Mouse (Mus musculus): Measurements from ENCODE around the gene Odf2. TPM values are rescaled to one million over a fixed set of nuclear protein-coding genes. Genes with fewer than 3 reads are reported as not detected.

Odf2 gene
- polyA plus RNA-seq, 2 experiments: 23.5 to 29.6 TPM

DNA sequence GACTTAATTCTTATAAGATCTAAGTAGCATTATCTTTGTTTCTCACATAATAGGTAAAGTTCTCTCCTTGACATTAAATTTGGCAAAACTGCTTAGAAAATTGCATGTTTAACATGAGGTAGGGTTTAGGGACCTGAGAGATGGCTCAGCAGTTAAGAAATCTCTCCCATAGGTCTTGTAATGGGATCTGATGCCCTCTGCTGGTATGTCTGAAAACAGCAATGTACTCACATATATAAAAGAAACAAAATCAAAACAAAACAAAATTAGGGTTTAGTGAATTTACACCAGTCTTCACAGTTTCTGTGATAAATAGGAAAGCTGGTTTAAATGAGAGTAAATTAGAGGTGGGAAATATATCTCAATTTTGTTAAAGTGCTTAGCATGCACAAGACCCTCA, 88.3 kb downstream of the Odf2 start:
- Histone ChIP-seq H3K4me3 (ENCODE audit: insufficient read depth in 1 of 2, low read depth in 2 of 2, low read length in 2 of 2) (no peak overlapping the region), H3K9me3 (ENCODE audit: control insufficient read depth, low read length) (no peaks in the 10 kb centered on the region), H3K4me2 (ENCODE audit: low read depth) (no peak overlapping the region), H3K4me1 (replicated peaks; ENCODE audit: control insufficient read depth in 2 of 2, insufficient read depth in 2 of 2, low read length in 1 of 2) (peaks cover 3 to 4% of the 10 kb centered on the region in 2 experiments; a peak in 3 of 4 replicates), H3K9ac (replicated peaks) (no peak overlapping the region), H3K36me3 (replicated peaks; ENCODE audit: control insufficient read depth, insufficient read depth, low read depth) (no peaks in the 10 kb centered on the region), H3K27me3 (ENCODE audit: control insufficient read depth, insufficient read depth, low read length) (no peaks in the 10 kb centered on the region), H3K27ac (no peak overlapping the region)
- ATAC-seq (ENCODE audit: insufficient read depth): no peak
- DNase-seq (ENCODE audit: low read depth in 3 of 3, low spot score in 3 of 3): peak; percentile 9 to 19 (median 18)
- TF ChIP-seq EP300 (IDR thresholded peaks at IDR 0.05; ENCODE audit: low read depth) (no peak), CTCF (IDR thresholded peaks at IDR 0.05; ENCODE audit: low read depth) (peak; percentile 67)

DNA sequence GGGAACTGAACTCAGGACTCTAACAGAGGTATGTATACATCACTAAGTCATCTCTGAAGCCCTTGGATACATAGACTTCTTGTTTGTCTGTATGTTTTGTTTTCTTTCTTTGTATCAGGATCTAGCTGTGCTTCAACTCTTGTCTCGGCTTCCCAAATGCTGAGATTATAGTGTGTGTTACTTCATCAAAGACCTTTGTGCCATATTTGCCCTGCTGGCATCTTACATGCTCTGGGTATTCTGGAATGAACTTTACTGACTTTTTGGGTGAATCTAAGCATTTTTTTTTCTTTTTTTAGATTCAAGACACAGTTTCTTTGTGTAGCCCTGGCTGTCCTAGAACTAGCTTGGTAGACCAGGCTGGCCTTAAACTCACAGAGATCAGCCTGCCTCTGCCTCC, 91.6 kb downstream of the Odf2 start:
- Histone ChIP-seq H3K27me3 (ENCODE audit: control insufficient read depth, insufficient read depth, low read length) (no peaks in the 10 kb centered on the region), H3K4me1 (replicated peaks; ENCODE audit: control insufficient read depth in 2 of 2, insufficient read depth in 2 of 2, low read length in 1 of 2) (no peaks in the 10 kb centered on the region), H3K9me3 (ENCODE audit: control insufficient read depth, low read length) (no peaks in the 10 kb centered on the region), H3K36me3 (replicated peaks; ENCODE audit: control insufficient read depth, insufficient read depth, low read depth) (no peaks in the 10 kb centered on the region; the same call in 1 of the 2 replicates), H3K27ac (no peak overlapping the region), H3K9ac (replicated peaks) (no peak overlapping the region), H3K4me2 (ENCODE audit: low read depth) (no peak overlapping the region), H3K4me3 (ENCODE audit: insufficient read depth in 1 of 2, low read depth in 2 of 2, low read length in 2 of 2) (no peak overlapping the region)
- 62% methylated on average over 1 of the region's 1 CpGs for WGBS (ENCODE audit: insufficient replicate concordance)
- ATAC-seq (ENCODE audit: insufficient read depth) (no peak), DNase-seq (ENCODE audit: low read depth in 3 of 3, low spot score in 3 of 3) (no peak)
- no peak for TF ChIP-seq EP300 (IDR thresholded peaks at IDR 0.05; ENCODE audit: low read depth)
- TF ChIP-seq CTCF (IDR thresholded peaks at IDR 0.05; ENCODE audit: low read depth): no peak

Small RNAs within 50 kb of the gene (microRNA-seq; reads per million reads assigned to microRNA genes)
- gene Mir219a-2 (not detected), gene Mir219b (not detected)

Other genes with a start within 250 kb of the Odf2 start
- 0.39 and 0.64 TPM in 2 replicates for gene Gm13420, start 137.5 kb upstream of the Odf2 start, polyA plus RNA-seq (2012; rRNA removed)
- gene Gm13420, start 137.5 kb upstream of the Odf2 start, polyA plus RNA-seq (2014; fragmentation: Nextera tagmentation; extraction: Ambion mirVana): 0.34 and 0.38 TPM in 2 replicates
- not detected in 2 replicates for gene Gm13547, start 129.9 kb upstream of the Odf2 start, polyA plus RNA-seq (2012; rRNA removed)
- not detected in 2 replicates for gene Gm13547, start 129.9 kb upstream of the Odf2 start, polyA plus RNA-seq (2014; fragmentation: Nextera tagmentation; extraction: Ambion mirVana)
- 8.4 and 10.0 TPM in 2 replicates for gene Coq4, start 101.7 kb upstream of the Odf2 start, polyA plus RNA-seq (2012; rRNA removed)
- gene Coq4, start 101.7 kb upstream of the Odf2 start, polyA plus RNA-seq (2014; fragmentation: Nextera tagmentation; extraction: Ambion mirVana): 11.6 and 13.4 TPM in 2 replicates
- 11.2 and 15.1 TPM in 2 replicates for gene Trub2, start 100.7 kb upstream of the Odf2 start, polyA plus RNA-seq (2012; rRNA removed)
- gene Trub2, start 100.7 kb upstream of the Odf2 start, polyA plus RNA-seq (2014; fragmentation: Nextera tagmentation; extraction: Ambion mirVana): 9.3 and 11.8 TPM in 2 replicates
- gene Slc27a4, start 86.6 kb upstream of the Odf2 start, polyA plus RNA-seq (2012; rRNA removed): 2.3 and 2.5 TPM in 2 replicates
- gene Slc27a4, start 86.6 kb upstream of the Odf2 start, polyA plus RNA-seq (2014; fragmentation: Nextera tagmentation; extraction: Ambion mirVana): 1.5 and 1.9 TPM in 2 replicates
- 14.5 and 17.7 TPM in 2 replicates for gene Urm1, start 69.1 kb upstream of the Odf2 start, polyA plus RNA-seq (2012; rRNA removed)
- gene Urm1, start 69.1 kb upstream of the Odf2 start, polyA plus RNA-seq (2014; fragmentation: Nextera tagmentation; extraction: Ambion mirVana): 7.4 and 8.4 TPM in 2 replicates
- gene Cercam, start 20.1 kb upstream of the Odf2 start, polyA plus RNA-seq (2012; rRNA removed): 20.1 and 20.4 TPM in 2 replicates
- gene Cercam, start 20.1 kb upstream of the Odf2 start, polyA plus RNA-seq (2014; fragmentation: Nextera tagmentation; extraction: Ambion mirVana): 16.6 and 23.1 TPM in 2 replicates
- gene Gle1, start 46.2 kb downstream of the Odf2 start, polyA plus RNA-seq (2012; rRNA removed): 11.2 and 13.5 TPM in 2 replicates
- 17.6 and 20.5 TPM in 2 replicates for gene Gle1, start 46.2 kb downstream of the Odf2 start, polyA plus RNA-seq (2014; fragmentation: Nextera tagmentation; extraction: Ambion mirVana)
- 11.5 and 21.1 TPM in 2 replicates for gene Sptan1, start 76.3 kb downstream of the Odf2 start, polyA plus RNA-seq (2012; rRNA removed)
- gene Sptan1, start 76.3 kb downstream of the Odf2 start, polyA plus RNA-seq (2014; fragmentation: Nextera tagmentation; extraction: Ambion mirVana): 14.5 and 14.6 TPM in 2 replicates
- 5.6 and 5.8 TPM in 2 replicates for gene Wdr34, start 159.7 kb downstream of the Odf2 start, polyA plus RNA-seq (2012; rRNA removed)
- 6.0 and 6.8 TPM in 2 replicates for gene Wdr34, start 159.7 kb downstream of the Odf2 start, polyA plus RNA-seq (2014; fragmentation: Nextera tagmentation; extraction: Ambion mirVana)
- 56.1 and 159 TPM in 2 replicates for gene Set, start 168.2 kb downstream of the Odf2 start, polyA plus RNA-seq (2012; rRNA removed)
- 179 and 189 TPM in 2 replicates for gene Set, start 168.2 kb downstream of the Odf2 start, polyA plus RNA-seq (2014; fragmentation: Nextera tagmentation; extraction: Ambion mirVana)
- gene Pkn3, start 188.5 kb downstream of the Odf2 start, polyA plus RNA-seq (2012; rRNA removed): 3.0 and 3.5 TPM in 2 replicates
- gene Pkn3, start 188.5 kb downstream of the Odf2 start, polyA plus RNA-seq (2014; fragmentation: Nextera tagmentation; extraction: Ambion mirVana): 1.8 and 2.0 TPM in 2 replicates
- 23.4 and 25.5 TPM in 2 replicates for gene Zdhhc12, start 204.4 kb downstream of the Odf2 start, polyA plus RNA-seq (2012; rRNA removed)
- gene Zdhhc12, start 204.4 kb downstream of the Odf2 start, polyA plus RNA-seq (2014; fragmentation: Nextera tagmentation; extraction: Ambion mirVana): 17.4 and 21.5 TPM in 2 replicates
- gene Zer1, start 235.4 kb downstream of the Odf2 start, polyA plus RNA-seq (2012; rRNA removed): 8.1 and 8.5 TPM in 2 replicates
- 1.9 and 2.0 TPM in 2 replicates for gene Zer1, start 235.4 kb downstream of the Odf2 start, polyA plus RNA-seq (2014; fragmentation: Nextera tagmentation; extraction: Ambion mirVana)
- 11.3 and 12.7 TPM in 2 replicates for gene Tbc1d13, start 244.5 kb downstream of the Odf2 start, polyA plus RNA-seq (2012; rRNA removed)
- 3.6 and 3.9 TPM in 2 replicates for gene Tbc1d13, start 244.5 kb downstream of the Odf2 start, polyA plus RNA-seq (2014; fragmentation: Nextera tagmentation; extraction: Ambion mirVana)